In genomic region chr7:136838971-136839370, GRCm38 (mm10) we compare ENCODE assay signal across 15 mouse cellular contexts. TPM values are rescaled to one million over a fixed set of nuclear protein-coding genes. Genes with fewer than 3 reads are reported as not detected.
DNase-seq lines count a peak whose midpoint lies in the region; ATAC-seq and TF ChIP-seq lines count a peak whose summit lies in the region.
"Had no signal": no experiment of that assay in that cellular context is flagged by ENCODE, and none has a peak within 500 bp of the region (broad histone marks: within the 10 kb centered on the region; RNA-seq: fewer than 3 reads in every experiment).

No protein-coding gene starts in this region.

- 46% methylated on average over 5 of the region's 5 CpGs for WGBS in hindbrain, postnatal 0 days
- WGBS in hindbrain, embryonic 13.5 days = 64% methylated on average over 5 of the region's 5 CpGs

- H3K4me2 ChIP-seq in hindbrain, postnatal 0 days (ENCODE audit: low read depth, low read length) = no peak overlapping the region
- H3K4me2 ChIP-seq in hindbrain, embryonic 13.5 days = no peak overlapping the region
- H3K4me2 ChIP-seq: embryonic facial prominence, embryonic 13.5 days; midbrain, embryonic 15.5 days; neural tube, embryonic 13.5 days had no signal

- no peak overlapping the region for H3K9ac ChIP-seq in hindbrain, postnatal 0 days (replicated peaks; ENCODE audit: low read length)
- no peak overlapping the region for H3K9ac ChIP-seq in hindbrain, embryonic 13.5 days
- H3K9ac ChIP-seq: embryonic facial prominence, embryonic 13.5 days; liver, postnatal 0 days; midbrain, embryonic 15.5 days; neural tube, embryonic 13.5 days had no signal

- DNase-seq in adrenal gland, adult 2 months = peak; percentile 16
- no peak for DNase-seq in adrenal gland, adult 18-20 months (ENCODE audit: low spot score in 2 of 2)
- DNase-seq in hindbrain, postnatal 0 days (ENCODE audit: low spot score) = peak; percentile 30
- peak; percentile 8 for DNase-seq in lung, postnatal 36 days
- DNase-seq in lung, postnatal 10 days = no peak
- no peak for DNase-seq in embryo, embryonic 10.5 days (ENCODE audit: low spot score)
- DNase-seq in layer of hippocampus, postnatal 36 days = no peak
- DNase-seq: cerebellum, adult 11 months; liver, postnatal 0 days; thymus, postnatal 25 days had no signal

- no peaks in the 10 kb centered on the region for H3K9me3 ChIP-seq in hindbrain, postnatal 0 days (ENCODE audit: low read length)
- no peaks in the 10 kb centered on the region for H3K9me3 ChIP-seq in hindbrain, embryonic 13.5 days
- H3K9me3 ChIP-seq: embryonic facial prominence, embryonic 13.5 days; midbrain, embryonic 15.5 days; neural tube, embryonic 13.5 days had no signal

- no peaks in the 10 kb centered on the region; the same call in 1 of the 2 replicates for H3K4me1 ChIP-seq in hindbrain, postnatal 0 days (ENCODE audit: insufficient read depth, low read length)
- H3K4me1 ChIP-seq in hindbrain, embryonic 13.5 days (replicated peaks) = peaks cover 37% of the 10 kb centered on the region

- no peak for TF ChIP-seq CTCF in hindbrain, postnatal 0 days (IDR thresholded peaks at IDR 0.05; ENCODE audit: low read depth)

- no peak overlapping the region for H3K27ac ChIP-seq in hindbrain, postnatal 0 days
- no peak overlapping the region for H3K27ac ChIP-seq in hindbrain, embryonic 13.5 days
- H3K27ac ChIP-seq: embryonic facial prominence, embryonic 13.5 days; layer of hippocampus, adult 2 months; midbrain, embryonic 15.5 days; neural tube, embryonic 13.5 days had no signal

- H3K36me3 ChIP-seq in hindbrain, postnatal 0 days (ENCODE audit: insufficient read depth, low read length) = no peaks in the 10 kb centered on the region
- H3K36me3 ChIP-seq in hindbrain, embryonic 13.5 days = no peaks in the 10 kb centered on the region
- H3K36me3 ChIP-seq: embryonic facial prominence, embryonic 13.5 days; midbrain, embryonic 15.5 days; neural tube, embryonic 13.5 days had no signal

- no peak for ATAC-seq in hindbrain, postnatal 0 days
- ATAC-seq in hindbrain, embryonic 13.5 days (ENCODE audit: low FRiP score) = no peak
- ATAC-seq: liver, postnatal 0 days; midbrain, embryonic 15.5 days had no signal

- no peaks in the 10 kb centered on the region; the same call in 1 of the 2 replicates for H3K27me3 ChIP-seq in hindbrain, postnatal 0 days (ENCODE audit: insufficient read depth, low read length)
- no peaks in the 10 kb centered on the region for H3K27me3 ChIP-seq in hindbrain, embryonic 13.5 days
- H3K27me3 ChIP-seq: embryonic facial prominence, embryonic 13.5 days; midbrain, embryonic 15.5 days; neural tube, embryonic 13.5 days had no signal

- no peak overlapping the region for H3K4me3 ChIP-seq in hindbrain, postnatal 0 days (ENCODE audit: low read length)
- H3K4me3 ChIP-seq in hindbrain, embryonic 13.5 days = no peak overlapping the region
- H3K4me3 ChIP-seq: embryonic facial prominence, embryonic 13.5 days; layer of hippocampus, adult 2 months; midbrain, embryonic 15.5 days; neural tube, embryonic 13.5 days had no signal

RNA-seq across cellular contexts. Expression of gene Mgmt, which starts 55.4 kb away (rescaled TPM):
- total RNA-seq in adrenal gland, adult 2 months (2021) = 1 to 10 TPM; 4.1 to 4.4 TPM
- polyA plus RNA-seq in adrenal gland, adult 2 months (2012; rRNA removed) = 3.2 and 3.4 TPM in 2 replicates
- 1 to 10 TPM; 4.2 to 6.9 TPM for total RNA-seq in adrenal gland, adult 18-20 months (2021)
- total RNA-seq in hindbrain, postnatal 0 days (2014; rRNA removed) = 0.93 and 1.4 TPM in 2 replicates
- 1.6 and 2.1 TPM in 2 replicates for polyA plus RNA-seq in hindbrain, postnatal 0 days (2015; fragmentation: Nextera tagmentation; extraction: Ambion mirVana)
- 1.8 and 2.1 TPM in 2 replicates for polyA plus RNA-seq in hindbrain, embryonic 13.5 days (2015; fragmentation: Nextera tagmentation; extraction: Ambion mirVana)
- total RNA-seq in layer of hippocampus, postnatal 36 days (2021) = under 1 TPM; 0.76 to 0.90 TPM

Comparison
In these comparisons a context has a peak if more than half of its experiments do, and no peak if none do; other contexts are left out.
1. DNase-seq: peak in adrenal gland, adult 2 months (single experiment), hindbrain, postnatal 0 days (single experiment) and lung, postnatal 36 days (single experiment); none in adrenal gland, adult 18-20 months (0 of 2), lung, postnatal 10 days (single experiment), embryo, embryonic 10.5 days (single experiment) and layer of hippocampus, postnatal 36 days (0 of 2).